Mouse (Mus musculus) embryonic facial prominence, embryonic 11.5 days (tissue): ENCODE measurements around the gene Ehf. TPM values are rescaled to one million over a fixed set of nuclear protein-coding genes. Genes with fewer than 3 reads are reported as not detected.

Experiments
- ATAC-seq: fragments of 200-750 bp; cut with Nextera tagmentation; replicated peaks from 2 replicates; pipeline ENCODE4 v1.8.0; 2017; ENCODE audit warnings: low read depth; ENCODE audit not compliant: insufficient number of reproducible peaks, low FRiP score, low TSS enrichment
- DNase-seq: peaks from one replicate; pipeline ENCODE4 v3.0.0-alpha.2; 2015; ENCODE audit warnings: low spot score
- H3K27ac ChIP-seq: fragments of 300-500 bp; sonication (generic); replicated peaks from 2 replicates; pipeline ENCODE4 v1.5.1; 2014; ENCODE audit warnings: mild to moderate bottlenecking, low read depth, low read length, control low read depth
- H3K27me3 ChIP-seq: fragments of 300-500 bp; sonication (generic); 2 replicates; pipeline ENCODE4 v1.6.1; 2014; ENCODE audit warnings: mild to moderate bottlenecking, low read length, moderate library complexity, mixed read lengths; ENCODE audit not compliant: control insufficient read depth, insufficient read depth
- H3K36me3 ChIP-seq: fragments of 300-500 bp; sonication (generic); replicated peaks from 2 replicates; pipeline ENCODE4 v1.6.1; 2014; ENCODE audit warnings: low read depth, mild to moderate bottlenecking, low read length, moderate library complexity, mixed read lengths; ENCODE audit not compliant: control insufficient read depth, insufficient read depth
- H3K4me1 ChIP-seq: fragments of 300-500 bp; sonication (generic); 2 replicates; pipeline ENCODE4 v1.6.1; 2014; ENCODE audit warnings: low read length, mixed read lengths; ENCODE audit not compliant: control insufficient read depth, insufficient read depth
- H3K4me2 ChIP-seq: fragments of 300-500 bp; sonication (generic); 2 replicates; pipeline ENCODE4 v1.6.1; 2014; ENCODE audit warnings: low read depth, mild to moderate bottlenecking, control low read depth, low read length, moderate library complexity
- H3K4me3 ChIP-seq: fragments of 300-500 bp; sonication (generic); 2 replicates; pipeline ENCODE4 v1.5.1; 2014; ENCODE audit warnings: low read depth, low read length, control low read depth
- H3K9ac ChIP-seq: fragments of 300-500 bp; sonication (generic); replicated peaks from 2 replicates; pipeline ENCODE4 v1.6.1; 2014; ENCODE audit warnings: mild to moderate bottlenecking, control low read depth, low read length
- H3K9me3 ChIP-seq: fragments of 300-500 bp; sonication (generic); replicated peaks from 2 replicates; pipeline ENCODE4 v1.6.1; 2016; ENCODE audit warnings: mild to moderate bottlenecking, low read length, inconsistent platforms, mixed read lengths; ENCODE audit not compliant: control insufficient read depth
- WGBS: fragments of 180-500 bp; shearing (Covaris S2); extraction: QIAGEN DNeasy Blood & Tissue Kit; methylation state at CpG from one replicate; pipeline ENCODE4 v1.1.7; 2014; 5-methylcytosine and 5-hydroxymethylcytosine counted together
- polyA plus RNA-seq: library from polyadenylated mRNA; unstranded; fragments of >200 nt; fragmentation: Nextera tagmentation; extraction: Ambion mirVana; gene quantifications from 2 replicates; pipeline ENCODE4 v1.2.1, GENCODE M21; 2014

Gene Ehf
- polyA plus RNA-seq, 1 experiment from 2014 or later = 0.28 TPM

DNA sequence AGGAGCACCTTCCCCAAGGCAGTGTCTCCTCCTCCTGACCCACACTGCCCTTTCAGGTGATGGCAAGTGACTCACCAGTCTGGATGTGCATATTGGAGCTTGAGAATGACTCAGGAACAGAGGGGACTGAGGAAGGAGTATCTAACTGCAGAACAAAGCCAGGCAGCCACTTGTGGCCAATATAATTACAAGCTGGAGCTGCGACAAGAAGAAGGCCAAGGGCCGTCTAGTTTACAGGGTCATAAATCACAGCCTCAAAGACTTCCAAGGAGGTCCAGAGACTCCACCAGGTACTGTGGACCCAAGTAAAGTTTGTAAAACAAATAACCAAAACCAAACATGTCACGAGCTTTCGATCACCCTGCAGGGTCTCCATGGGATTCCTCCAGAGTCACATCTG lies 10.9 kb upstream of the Ehf start:
- no peaks in the 10 kb centered on the region for H3K36me3 ChIP-seq
- H3K9ac ChIP-seq = no peak overlapping the region
- no peaks in the 10 kb centered on the region for H3K27me3 ChIP-seq
- no peak for ATAC-seq
- H3K4me3 ChIP-seq = no peak overlapping the region
- H3K4me1 ChIP-seq = no peaks in the 10 kb centered on the region
- no peaks in the 10 kb centered on the region for H3K9me3 ChIP-seq
- DNase-seq = no peak
- 84% methylated on average over 4 of the region's 4 CpGs for WGBS
- no peak overlapping the region for H3K27ac ChIP-seq
- no peak overlapping the region for H3K4me2 ChIP-seq

DNA sequence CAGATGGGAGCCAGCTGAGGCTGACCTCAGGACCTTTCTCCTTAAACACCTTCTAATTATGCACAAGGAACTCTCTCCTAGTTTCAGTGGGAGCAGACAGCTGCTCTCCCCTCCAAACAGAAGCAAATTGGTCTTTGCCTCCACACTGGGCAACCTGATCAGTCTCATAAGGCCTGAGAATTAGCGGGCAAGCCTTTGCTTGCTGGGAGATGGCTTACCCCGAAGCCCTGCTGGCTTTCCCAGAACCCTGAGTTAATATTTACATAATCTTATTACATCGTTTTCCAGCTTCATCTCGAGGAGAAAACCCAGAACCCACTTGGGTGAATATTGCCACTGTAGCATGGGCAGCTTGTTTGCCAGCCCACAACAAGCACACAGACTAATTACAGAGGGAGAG lies 9.6 kb upstream of the Ehf start:
- DNase-seq (no peak), ATAC-seq (no peak)
- Histone ChIP-seq H3K4me2 (no peak overlapping the region), H3K4me3 (no peak overlapping the region), H3K9ac (no peak overlapping the region), H3K4me1 (no peaks in the 10 kb centered on the region), H3K9me3 (no peaks in the 10 kb centered on the region), H3K36me3 (no peaks in the 10 kb centered on the region), H3K27ac (no peak overlapping the region), H3K27me3 (no peaks in the 10 kb centered on the region)
- WGBS = 36% methylated on average over 4 of the region's 4 CpGs

DNA sequence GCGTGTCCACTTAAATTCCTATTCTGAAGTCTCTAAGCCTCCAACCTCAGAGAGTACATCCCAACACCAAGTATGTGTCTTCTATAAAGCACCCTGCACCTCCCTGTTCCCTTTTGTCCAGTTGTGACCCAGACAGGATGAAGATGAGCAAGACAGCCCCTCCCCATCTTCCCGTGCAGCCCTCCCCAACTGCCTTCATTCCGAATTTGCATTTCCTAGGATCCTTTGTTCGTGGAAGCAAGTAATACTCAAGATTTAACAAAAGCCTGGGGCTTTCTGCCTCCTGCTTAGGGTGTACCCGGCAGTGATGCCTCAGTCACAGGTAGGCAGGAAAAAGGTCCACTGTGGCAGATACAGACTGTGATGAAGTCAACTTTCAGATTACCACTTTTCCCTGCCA lies 7.6 kb upstream of the Ehf start:
- no peak overlapping the region for H3K27ac ChIP-seq
- no peaks in the 10 kb centered on the region for H3K4me1 ChIP-seq
- H3K27me3 ChIP-seq = no peaks in the 10 kb centered on the region
- ATAC-seq (no peak), DNase-seq (no peak)
- H3K9me3 ChIP-seq = no peaks in the 10 kb centered on the region
- no peaks in the 10 kb centered on the region for H3K36me3 ChIP-seq
- H3K9ac ChIP-seq = no peak overlapping the region
- no peak overlapping the region for H3K4me3 ChIP-seq
- 48% methylated on average over 5 of the region's 5 CpGs for WGBS
- no peak overlapping the region for H3K4me2 ChIP-seq

DNA sequence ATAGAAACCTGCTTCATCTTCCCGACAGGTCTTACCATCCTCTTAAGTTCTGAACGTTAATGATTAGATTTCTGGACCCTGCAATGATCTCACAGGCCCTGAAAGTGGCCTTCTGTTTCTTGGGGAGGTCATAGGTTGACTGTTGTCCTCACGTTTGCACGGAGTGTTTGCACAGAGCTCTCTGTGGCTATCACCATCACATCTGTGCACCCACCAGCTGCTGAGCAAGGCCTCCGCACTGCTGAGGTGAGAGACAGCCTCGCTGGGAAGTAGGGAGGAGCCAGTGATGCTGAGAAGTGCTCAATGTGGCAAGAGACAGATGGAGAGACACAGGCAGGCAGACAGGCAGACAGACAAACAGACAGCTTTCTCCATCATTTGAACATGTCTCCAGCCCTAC lies 3.6 kb upstream of the Ehf start:
- H3K4me3 ChIP-seq = no peak overlapping the region
- no peak for DNase-seq
- H3K9me3 ChIP-seq = no peaks in the 10 kb centered on the region
- no peak overlapping the region for H3K9ac ChIP-seq
- no peaks in the 10 kb centered on the region for H3K36me3 ChIP-seq
- no peaks in the 10 kb centered on the region for H3K27me3 ChIP-seq
- H3K4me1 ChIP-seq = no peaks in the 10 kb centered on the region
- H3K27ac ChIP-seq = no peak overlapping the region
- H3K4me2 ChIP-seq = no peak overlapping the region
- no peak for ATAC-seq
- WGBS = 52% methylated on average over 6 of the region's 6 CpGs

DNA sequence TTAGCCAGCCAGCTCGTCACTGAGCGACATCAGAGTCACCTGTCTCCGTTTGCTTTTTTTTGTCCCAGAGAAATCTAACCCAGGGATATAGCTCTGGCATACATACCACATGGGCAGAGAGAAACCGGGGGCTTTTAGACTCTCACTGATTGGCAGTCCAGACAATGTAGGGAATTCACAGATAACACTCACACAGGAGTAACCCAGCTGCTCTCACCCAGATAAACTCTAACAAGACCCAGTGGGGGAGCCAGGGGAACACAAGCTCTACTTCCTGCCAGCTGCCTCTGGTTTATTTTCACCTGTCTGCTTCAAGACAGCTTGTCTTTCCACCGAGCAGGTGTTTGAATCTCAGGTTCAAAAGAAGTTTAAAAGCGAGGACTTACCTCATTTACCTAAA lies 409 bp downstream of the Ehf start:
- Histone ChIP-seq H3K4me3 (no peak overlapping the region), H3K4me2 (no peak overlapping the region), H3K36me3 (no peaks in the 10 kb centered on the region), H3K9me3 (no peaks in the 10 kb centered on the region), H3K4me1 (no peaks in the 10 kb centered on the region), H3K9ac (no peak overlapping the region), H3K27me3 (no peaks in the 10 kb centered on the region), H3K27ac (no peak overlapping the region)
- ATAC-seq = no peak
- WGBS = 63% methylated on average over 6 of the region's 6 CpGs
- DNase-seq = no peak

DNA sequence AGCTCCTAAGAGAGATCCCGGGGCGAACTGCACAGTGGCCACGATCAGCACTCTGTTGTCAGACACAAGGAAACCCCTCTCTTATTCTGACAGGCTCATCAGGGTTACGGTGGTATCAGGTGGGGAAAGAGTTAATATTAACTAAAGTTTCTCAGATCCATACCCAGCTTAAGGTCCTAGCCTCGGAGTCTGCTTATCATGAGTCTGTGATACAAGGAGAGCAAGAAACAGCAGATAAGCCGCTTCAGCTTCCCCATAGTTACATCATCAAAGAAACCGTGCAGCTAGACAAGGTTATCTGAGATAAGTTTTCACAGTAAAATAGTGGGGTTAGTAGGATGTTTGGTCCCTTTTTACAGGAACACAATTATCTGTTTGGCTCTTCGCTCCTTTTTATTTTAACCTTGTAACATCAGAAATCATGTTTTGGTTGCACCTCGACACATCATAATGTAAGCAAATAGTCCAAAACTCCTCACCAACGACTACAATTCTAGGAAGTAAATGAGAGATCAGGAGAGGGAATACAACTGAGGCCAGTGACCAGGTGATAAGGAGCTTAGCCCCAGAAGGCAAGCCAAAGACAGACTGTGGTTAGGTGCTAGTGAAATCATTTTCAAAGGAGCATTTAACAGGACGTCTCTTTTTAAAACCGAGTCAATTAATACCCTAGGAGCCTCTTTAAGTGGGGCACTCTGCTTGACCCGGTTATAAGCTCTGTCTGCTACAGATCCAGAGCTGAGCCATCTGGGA lies 4.2 kb downstream of the Ehf start:
- Histone ChIP-seq H3K4me2 (no peak overlapping the region), H3K4me1 (no peaks in the 10 kb centered on the region), H3K27ac (no peak overlapping the region), H3K4me3 (no peak overlapping the region), H3K36me3 (no peaks in the 10 kb centered on the region), H3K9ac (no peak overlapping the region), H3K9me3 (no peaks in the 10 kb centered on the region), H3K27me3 (no peaks in the 10 kb centered on the region)
- DNase-seq = no peak
- ATAC-seq = no peak
- 83% methylated on average over 13 of the region's 13 CpGs for WGBS

DNA sequence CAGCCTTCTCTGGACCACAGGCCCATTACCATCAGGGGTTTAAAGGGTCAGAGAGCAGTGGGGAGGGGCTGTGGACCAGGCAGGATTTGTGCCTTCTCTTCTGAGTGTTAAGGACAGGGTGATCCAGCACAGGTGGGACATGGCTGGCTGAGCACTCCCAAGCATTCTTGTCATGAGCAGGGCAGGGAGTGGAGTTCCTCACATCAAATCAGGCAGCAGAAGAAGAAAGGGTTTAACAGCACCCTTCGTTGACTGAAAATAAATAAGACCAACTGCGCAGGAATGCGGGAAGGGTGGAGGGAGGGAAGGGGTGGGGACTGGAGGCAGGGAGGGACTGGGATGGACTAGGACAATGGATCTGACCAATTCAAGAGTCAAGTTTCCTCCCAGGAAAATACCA lies 8.6 kb downstream of the Ehf start:
- DNase-seq = no peak
- no peaks in the 10 kb centered on the region for H3K4me1 ChIP-seq
- H3K9me3 ChIP-seq = no peaks in the 10 kb centered on the region
- no peaks in the 10 kb centered on the region for H3K27me3 ChIP-seq
- no peak overlapping the region for H3K27ac ChIP-seq
- H3K4me3 ChIP-seq = no peak overlapping the region
- H3K4me2 ChIP-seq = no peak overlapping the region
- ATAC-seq = 0 out of 2 replicates have a peak, but pooled peaks have one; percentile 18
- WGBS = 8% methylated on average over 3 of the region's 3 CpGs
- H3K36me3 ChIP-seq = no peaks in the 10 kb centered on the region
- H3K9ac ChIP-seq = no peak overlapping the region

DNA sequence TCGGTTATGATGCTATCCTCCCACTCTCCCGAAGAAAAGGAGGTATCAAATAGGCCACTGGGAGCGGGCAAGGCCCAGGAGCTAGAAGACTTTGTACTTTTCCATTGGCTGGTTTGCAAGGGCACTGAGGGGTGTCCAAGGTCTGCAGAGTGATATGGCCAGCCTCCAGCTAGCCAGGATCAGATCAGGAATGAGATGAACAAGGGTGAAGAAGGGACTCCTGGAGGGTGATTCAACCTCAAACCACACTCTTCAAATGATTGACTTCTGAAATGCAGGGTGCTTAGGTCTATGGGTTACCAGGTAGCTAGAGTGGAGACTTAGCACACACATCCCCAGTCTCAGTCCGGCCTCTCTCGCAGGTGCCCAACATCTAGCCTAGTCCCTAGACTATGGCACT lies 9.3 kb downstream of the Ehf start:
- no peak overlapping the region for H3K9ac ChIP-seq
- H3K4me2 ChIP-seq = no peak overlapping the region
- no peak overlapping the region for H3K27ac ChIP-seq
- ATAC-seq (no peak), DNase-seq (no peak)
- no peaks in the 10 kb centered on the region for H3K4me1 ChIP-seq
- no peaks in the 10 kb centered on the region for H3K27me3 ChIP-seq
- H3K4me3 ChIP-seq = no peak overlapping the region
- no peaks in the 10 kb centered on the region for H3K9me3 ChIP-seq
- no peaks in the 10 kb centered on the region for H3K36me3 ChIP-seq
- WGBS = 72% methylated on average over 5 of the region's 5 CpGs
